Mouse (Mus musculus): Measurements from ENCODE around the gene Rpl37.
"Not testable (repeated sequence)": the region's sequence is repeated elsewhere in the genome, so short reads cannot be mapped to it uniquely, and the experiment has no call there.

Gene Rpl37

GRCm38 (mm10) chr15:5127487-5127886, 11.0 kb downstream of the Rpl37 start:
- DNase-seq, result no peak

- DNase-seq, result no peak
Observed at GRCm38 (mm10) chr15:5128176-5128940, 11.9 kb downstream of the Rpl37 start.

GRCm38 (mm10) chr15:5129111-5129805, 12.8 kb downstream of the Rpl37 start:
- no peak for DNase-seq

GRCm38 (mm10) chr15:5130887-5131668, 14.6 kb downstream of the Rpl37 start:
- DNase-seq, result not testable (repeated sequence)

GRCm38 (mm10) chr15:5133301-5133700, 16.9 kb downstream of the Rpl37 start:
- DNase-seq, result no peak

- no peak for DNase-seq
Observed at GRCm38 (mm10) chr15:5134179-5134578, 17.7 kb downstream of the Rpl37 start.

GRCm38 (mm10) chr15:5134945-5135483, 18.6 kb downstream of the Rpl37 start:
- DNase-seq, result no peak

- DNase-seq, result no peak
Observed at GRCm38 (mm10) chr15:5138021-5138856, 21.8 kb downstream of the Rpl37 start.

GRCm38 (mm10) chr15:5139366-5139765, 22.9 kb downstream of the Rpl37 start:
- DNase-seq, result no peak

GRCm38 (mm10) chr15:5139863-5140262, 23.4 kb downstream of the Rpl37 start:
- DNase-seq, result no peak

GRCm38 (mm10) chr15:5140357-5140756, 23.9 kb downstream of the Rpl37 start:
- DNase-seq, result no peak

GRCm38 (mm10) chr15:5142047-5142446, 25.6 kb downstream of the Rpl37 start:
- no peak for DNase-seq

- DNase-seq, result no peak
Observed at GRCm38 (mm10) chr15:5142714-5143113, 26.3 kb downstream of the Rpl37 start.

- DNase-seq, result peak; percentile 61
Observed at GRCm38 (mm10) chr15:5143361-5144020, 27.0 kb downstream of the Rpl37 start, which contains the start of gene Prkaa1. TSS of gene Prkaa1 (plus strand) at chr15:5143861.

- DNase-seq, result no peak
Observed at GRCm38 (mm10) chr15:5144021-5144778, 27.8 kb downstream of the Rpl37 start.

- DNase-seq, result no peak
Observed at GRCm38 (mm10) chr15:5145196-5145945, 28.9 kb downstream of the Rpl37 start.

GRCm38 (mm10) chr15:5149187-5149586, 32.7 kb downstream of the Rpl37 start:
- DNase-seq, result no peak

- no peak for DNase-seq
Observed at GRCm38 (mm10) chr15:5152171-5152570, 35.7 kb downstream of the Rpl37 start.

- no peak for DNase-seq
Observed at GRCm38 (mm10) chr15:5154621-5155020, 38.2 kb downstream of the Rpl37 start.

- no peak for DNase-seq
Observed at GRCm38 (mm10) chr15:5155093-5155492, 38.6 kb downstream of the Rpl37 start.

Data from kidney, adult 11 months (tissue).